Mouse (Mus musculus): ENCODE measurements around the gene Plxna4. TPM values are rescaled to one million over a fixed set of nuclear protein-coding genes. Genes with fewer than 3 reads are reported as not detected.

The Plxna4 gene
- polyA plus RNA-seq, 1 experiment from 2014 or later, result 1.2 TPM

GRCm38 (mm10) chr6:32327173-32327572, 260.8 kb downstream of the Plxna4 start:
- ATAC-seq (ENCODE audit: low FRiP score, low TSS enrichment), result no peak
- no peaks in the 10 kb centered on the region for H3K27me3 ChIP-seq (ENCODE audit: insufficient read depth, low read length)
- no peak overlapping the region for H3K4me2 ChIP-seq (replicated peaks; ENCODE audit: low read depth, low read length)
- 24% methylated on average over 5 of the region's 5 CpGs for WGBS
- no peaks in the 10 kb centered on the region for H3K36me3 ChIP-seq (ENCODE audit: insufficient read depth, low read length)
- H3K4me1 ChIP-seq (ENCODE audit: insufficient read depth, low read length), result peaks cover 3% of the 10 kb centered on the region; the same call in 1 of the 2 replicates
- H3K9me3 ChIP-seq (ENCODE audit: low read length), result no peaks in the 10 kb centered on the region
- no peak overlapping the region for H3K9ac ChIP-seq (replicated peaks; ENCODE audit: low read length)
- no peak overlapping the region for H3K4me3 ChIP-seq (ENCODE audit: low read length)
- no peak overlapping the region for H3K27ac ChIP-seq (ENCODE audit: low read length)

GRCm38 (mm10) chr6:32326406-32326805, 261.6 kb downstream of the Plxna4 start:
- peaks cover 3% of the 10 kb centered on the region; the same call in 1 of the 2 replicates for H3K4me1 ChIP-seq (ENCODE audit: insufficient read depth, low read length)
- no peak for ATAC-seq (ENCODE audit: low FRiP score, low TSS enrichment)
- H3K4me3 ChIP-seq (ENCODE audit: low read length), result no peak overlapping the region

GRCm38 (mm10) chr6:32325851-32326250, 262.1 kb downstream of the Plxna4 start:
- Histone ChIP-seq H3K9ac (replicated peaks; ENCODE audit: low read length) (no peak overlapping the region), H3K36me3 (ENCODE audit: insufficient read depth, low read length) (no peaks in the 10 kb centered on the region), H3K4me1 (ENCODE audit: insufficient read depth, low read length) (peaks cover 3% of the 10 kb centered on the region; the same call in 1 of the 2 replicates), H3K27ac (ENCODE audit: low read length) (no peak overlapping the region), H3K4me2 (replicated peaks; ENCODE audit: low read depth, low read length) (no peak overlapping the region), H3K9me3 (ENCODE audit: low read length) (no peaks in the 10 kb centered on the region), H3K27me3 (ENCODE audit: insufficient read depth, low read length) (no peaks in the 10 kb centered on the region), H3K4me3 (ENCODE audit: low read length) (no peak overlapping the region)
- ATAC-seq (ENCODE audit: low FRiP score, low TSS enrichment), result no peak
- 50% methylated on average over 7 of the region's 7 CpGs for WGBS

More at GRCm38 (mm10) chr6:32326406-32326805, 261.6 kb downstream of the Plxna4 start:
- WGBS, result 88% methylated on average over 5 of the region's 5 CpGs
- Histone ChIP-seq H3K27ac (ENCODE audit: low read length) (no peak overlapping the region), H3K36me3 (ENCODE audit: insufficient read depth, low read length) (no peaks in the 10 kb centered on the region), H3K9ac (replicated peaks; ENCODE audit: low read length) (no peak overlapping the region), H3K9me3 (ENCODE audit: low read length) (no peaks in the 10 kb centered on the region), H3K4me2 (replicated peaks; ENCODE audit: low read depth, low read length) (no peak overlapping the region), H3K27me3 (ENCODE audit: insufficient read depth, low read length) (no peaks in the 10 kb centered on the region)

- Histone ChIP-seq H3K36me3 (ENCODE audit: insufficient read depth, low read length) (no peaks in the 10 kb centered on the region), H3K27me3 (ENCODE audit: insufficient read depth, low read length) (no peaks in the 10 kb centered on the region), H3K4me3 (ENCODE audit: low read length) (no peak overlapping the region), H3K4me1 (ENCODE audit: insufficient read depth, low read length) (no peaks in the 10 kb centered on the region), H3K9ac (replicated peaks; ENCODE audit: low read length) (no peak overlapping the region), H3K27ac (ENCODE audit: low read length) (no peak overlapping the region), H3K4me2 (replicated peaks; ENCODE audit: low read depth, low read length) (no peak overlapping the region), H3K9me3 (ENCODE audit: low read length) (no peaks in the 10 kb centered on the region)
- WGBS, result 60% methylated on average over 3 of the region's 3 CpGs
- ATAC-seq (ENCODE audit: low FRiP score, low TSS enrichment), result no peak
Measured at GRCm38 (mm10) chr6:32321187-32321586, 266.8 kb downstream of the Plxna4 start.

DNA sequence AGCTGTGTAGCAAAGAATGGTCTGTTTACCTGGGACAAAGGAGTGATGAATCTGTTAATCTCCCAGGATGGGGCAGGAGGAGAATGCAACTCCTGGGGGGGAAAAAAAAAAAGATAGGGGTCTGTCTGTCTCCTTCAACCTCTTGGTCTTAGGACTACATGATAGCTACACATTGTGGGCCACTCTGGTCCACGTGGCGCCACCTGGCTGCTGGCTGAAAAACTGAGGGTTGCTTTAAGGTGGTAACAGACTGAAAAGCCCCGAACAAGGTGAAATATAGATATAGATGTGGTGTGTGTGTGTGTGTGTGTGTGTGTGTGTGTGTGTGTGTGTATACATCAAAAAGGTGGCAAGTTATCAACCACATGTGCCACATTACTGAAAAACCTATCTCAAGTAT, 267.7 kb downstream of the Plxna4 start:
- no peaks in the 10 kb centered on the region for H3K27me3 ChIP-seq (ENCODE audit: insufficient read depth, low read length)
- 23% methylated on average over 3 of the region's 3 CpGs for WGBS

DNA sequence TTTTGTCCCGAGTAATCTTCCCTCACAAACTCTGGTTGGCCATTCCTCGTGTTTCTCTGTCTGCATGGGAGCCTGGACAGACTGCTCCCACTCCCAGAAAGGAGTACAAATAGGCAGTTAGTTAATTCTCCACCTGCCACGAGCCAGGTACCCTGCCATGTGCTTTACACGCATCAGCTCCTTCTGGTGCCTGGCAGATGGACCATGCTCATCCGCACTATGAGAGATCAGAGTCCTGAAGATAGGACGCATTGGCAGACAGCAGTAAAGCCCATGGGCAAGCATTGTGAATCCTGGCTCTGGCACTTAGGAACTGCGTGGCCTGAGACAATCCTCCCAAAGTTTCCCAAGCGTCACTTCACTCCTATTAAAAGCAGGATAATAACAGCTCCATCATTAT, 270.5 kb downstream of the Plxna4 start:
- WGBS, result 74% methylated on average over 8 of the region's 8 CpGs
- no peak overlapping the region for H3K4me3 ChIP-seq (ENCODE audit: low read length)

More for the DNA sequence above, 267.7 kb downstream of the Plxna4 start:
- Histone ChIP-seq H3K36me3 (ENCODE audit: insufficient read depth, low read length) (no peaks in the 10 kb centered on the region), H3K4me1 (ENCODE audit: insufficient read depth, low read length) (no peaks in the 10 kb centered on the region), H3K9ac (replicated peaks; ENCODE audit: low read length) (no peak overlapping the region), H3K4me2 (replicated peaks; ENCODE audit: low read depth, low read length) (no peak overlapping the region), H3K9me3 (ENCODE audit: low read length) (no peaks in the 10 kb centered on the region), H3K4me3 (ENCODE audit: low read length) (no peak overlapping the region), H3K27ac (ENCODE audit: low read length) (no peak overlapping the region)
- ATAC-seq (ENCODE audit: low FRiP score, low TSS enrichment), result no peak

DNA sequence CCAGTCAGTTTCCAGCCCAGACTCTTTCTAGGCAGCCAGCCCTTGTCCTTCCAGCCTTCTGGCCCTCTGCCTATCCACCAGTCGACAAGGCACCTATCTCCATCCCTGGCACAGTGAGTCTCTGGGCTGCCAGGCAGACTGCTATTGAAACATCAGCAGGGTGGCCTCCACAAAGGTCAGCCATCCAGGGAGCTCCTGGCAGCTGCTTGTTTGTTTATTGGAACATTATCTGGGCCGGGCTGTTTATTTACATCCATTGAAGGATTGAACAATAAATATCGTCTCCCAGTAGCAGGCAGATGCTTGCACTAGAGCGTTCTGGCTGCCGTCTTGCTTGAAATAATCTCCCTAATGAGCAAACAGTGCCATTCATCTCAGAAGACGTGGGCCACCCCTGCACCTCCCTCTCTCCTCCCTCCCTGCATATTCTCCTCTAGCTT, 273.0 kb downstream of the Plxna4 start:
- Histone ChIP-seq H3K4me3 (ENCODE audit: low read length) (no peak overlapping the region), H3K36me3 (ENCODE audit: insufficient read depth, low read length) (no peaks in the 10 kb centered on the region), H3K4me1 (ENCODE audit: insufficient read depth, low read length) (no peaks in the 10 kb centered on the region), H3K27ac (ENCODE audit: low read length) (no peak overlapping the region), H3K4me2 (replicated peaks; ENCODE audit: low read depth, low read length) (no peak overlapping the region), H3K9ac (replicated peaks; ENCODE audit: low read length) (no peak overlapping the region), H3K9me3 (ENCODE audit: low read length) (no peaks in the 10 kb centered on the region), H3K27me3 (ENCODE audit: insufficient read depth, low read length) (no peaks in the 10 kb centered on the region)
- 22% methylated on average over 6 of the region's 6 CpGs for WGBS
- ATAC-seq (ENCODE audit: low FRiP score, low TSS enrichment), result no peak

More for the DNA sequence above, 270.5 kb downstream of the Plxna4 start:
- Histone ChIP-seq H3K9me3 (ENCODE audit: low read length) (no peaks in the 10 kb centered on the region), H3K4me1 (ENCODE audit: insufficient read depth, low read length) (no peaks in the 10 kb centered on the region), H3K4me2 (replicated peaks; ENCODE audit: low read depth, low read length) (no peak overlapping the region), H3K27me3 (ENCODE audit: insufficient read depth, low read length) (no peaks in the 10 kb centered on the region), H3K9ac (replicated peaks; ENCODE audit: low read length) (no peak overlapping the region), H3K27ac (ENCODE audit: low read length) (no peak overlapping the region), H3K36me3 (ENCODE audit: insufficient read depth, low read length) (no peaks in the 10 kb centered on the region)
- no peak for ATAC-seq (ENCODE audit: low FRiP score, low TSS enrichment)

DNA sequence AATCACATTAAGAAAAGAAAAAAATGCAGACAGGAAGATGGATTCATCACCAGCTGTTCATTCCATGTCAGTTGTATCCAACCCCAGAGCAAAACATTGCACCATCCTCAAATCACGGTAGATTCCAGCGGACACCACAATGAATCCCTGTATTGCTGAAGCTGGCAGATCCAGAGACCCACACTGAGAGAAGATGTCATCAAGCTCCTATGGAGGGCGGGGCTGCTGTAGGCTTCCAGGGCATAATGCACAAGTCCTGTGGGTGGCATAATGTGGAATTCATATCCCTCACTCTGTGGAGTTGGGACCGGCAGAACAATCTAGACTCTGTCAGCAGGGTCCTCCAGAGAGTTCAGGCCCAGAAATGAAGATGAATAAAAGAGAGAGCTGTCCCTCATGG, 278.8 kb downstream of the Plxna4 start:
- H3K27ac ChIP-seq (ENCODE audit: low read length), result no peak overlapping the region
- H3K4me2 ChIP-seq (replicated peaks; ENCODE audit: low read depth, low read length), result no peak overlapping the region
- H3K4me1 ChIP-seq (ENCODE audit: insufficient read depth, low read length), result no peaks in the 10 kb centered on the region
- no peak overlapping the region for H3K9ac ChIP-seq (replicated peaks; ENCODE audit: low read length)
- 94% methylated on average over 4 of the region's 4 CpGs for WGBS
- H3K36me3 ChIP-seq (ENCODE audit: insufficient read depth, low read length), result no peaks in the 10 kb centered on the region
- no peak for ATAC-seq (ENCODE audit: low FRiP score, low TSS enrichment)
- H3K9me3 ChIP-seq (ENCODE audit: low read length), result no peaks in the 10 kb centered on the region
- no peak overlapping the region for H3K4me3 ChIP-seq (ENCODE audit: low read length)
- H3K27me3 ChIP-seq (ENCODE audit: insufficient read depth, low read length), result no peaks in the 10 kb centered on the region; the same call in 1 of the 2 replicates

- Histone ChIP-seq H3K27ac (ENCODE audit: low read length) (no peak overlapping the region), H3K9me3 (ENCODE audit: low read length) (no peaks in the 10 kb centered on the region), H3K4me1 (ENCODE audit: insufficient read depth, low read length) (no peaks in the 10 kb centered on the region), H3K36me3 (ENCODE audit: insufficient read depth, low read length) (no peaks in the 10 kb centered on the region), H3K4me2 (replicated peaks; ENCODE audit: low read depth, low read length) (no peak overlapping the region), H3K9ac (replicated peaks; ENCODE audit: low read length) (no peak overlapping the region), H3K4me3 (ENCODE audit: low read length) (no peak overlapping the region), H3K27me3 (ENCODE audit: insufficient read depth, low read length) (no peaks in the 10 kb centered on the region)
- no peak for ATAC-seq (ENCODE audit: low FRiP score, low TSS enrichment)
- WGBS, result 71% methylated on average over 2 of the region's 2 CpGs
Measured at GRCm38 (mm10) chr6:32300611-32301010, 287.4 kb downstream of the Plxna4 start.

DNA sequence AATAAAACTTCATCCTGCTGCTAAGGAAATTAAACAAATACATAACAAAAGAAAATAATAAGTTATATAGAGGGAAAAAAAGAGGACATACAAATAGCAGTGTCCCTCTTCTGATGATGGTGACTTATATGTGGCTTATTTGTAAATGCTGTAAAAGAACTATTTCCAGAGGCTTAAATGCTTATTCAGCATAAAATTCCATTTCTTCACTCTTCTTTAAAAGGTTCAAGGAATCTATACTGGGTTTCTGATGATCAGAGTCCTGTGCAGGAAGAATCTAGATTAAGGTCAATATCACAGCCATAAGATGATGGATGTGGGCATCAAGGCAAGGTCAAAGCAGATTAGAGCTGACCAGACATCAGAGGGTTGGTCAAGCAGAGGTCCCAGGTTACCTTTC, 306.5 kb downstream of the Plxna4 start:
- no peak overlapping the region for H3K27ac ChIP-seq (ENCODE audit: low read length)
- H3K4me3 ChIP-seq (ENCODE audit: low read length), result no peak overlapping the region
- no peaks in the 10 kb centered on the region for H3K36me3 ChIP-seq (ENCODE audit: insufficient read depth, low read length)
- no peaks in the 10 kb centered on the region for H3K4me1 ChIP-seq (ENCODE audit: insufficient read depth, low read length)
- no peak overlapping the region for H3K9ac ChIP-seq (replicated peaks; ENCODE audit: low read length)
- no peak overlapping the region for H3K4me2 ChIP-seq (replicated peaks; ENCODE audit: low read depth, low read length)
- H3K9me3 ChIP-seq (ENCODE audit: low read length), result no peaks in the 10 kb centered on the region
- no peak for ATAC-seq (ENCODE audit: low FRiP score, low TSS enrichment)
- H3K27me3 ChIP-seq (ENCODE audit: insufficient read depth, low read length), result no peaks in the 10 kb centered on the region
